Mouse (Mus musculus): ENCODE data around the gene Srpk3.
A peak's percentile ranks its signal among the peaks of the same experiment; 100 is the strongest.

GRCm38 (mm10) chrX:73774168-73774760, at the start of gene Srpk3:
- TF ChIP-seq POLR2A (IDR thresholded peaks at IDR 0.05; ENCODE audit: insufficient read depth, low read depth, low read length): peak; percentile 85
- no peak for TF ChIP-seq CTCF (IDR thresholded peaks at IDR 0.05)

Data from heart, adult 2 months (tissue).